Mouse (Mus musculus): ENCODE measurements around the gene Btbd35f28.
"Not testable (repeated sequence)": the region's sequence is repeated elsewhere in the genome, so short reads cannot be mapped to it uniquely, and the experiment has no call there.

The Btbd35f28 gene

DNA sequence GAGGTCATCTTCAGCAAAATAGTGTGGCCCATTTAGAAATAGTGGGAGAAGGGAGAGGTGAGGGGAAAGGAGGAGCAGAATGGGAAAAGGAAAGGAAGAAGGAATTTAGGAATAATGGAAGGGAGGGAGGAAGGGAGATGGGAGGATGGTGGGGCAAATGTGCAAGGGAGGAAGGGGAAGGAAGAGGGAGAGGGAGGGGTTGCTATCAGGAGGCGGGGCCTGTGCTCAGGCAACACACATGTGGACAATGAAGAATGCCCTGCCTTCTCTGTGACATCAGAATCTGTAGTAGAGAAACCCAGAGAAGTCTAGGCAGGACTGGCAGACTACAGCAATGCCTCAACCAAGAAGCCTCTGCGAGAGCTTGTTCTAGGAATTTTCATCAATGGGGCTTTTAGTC is at the start of gene Btbd35f28:
Gene Btbd35f28 (plus strand): TSS at position 301 of the 400 bp plus-strand sequence.
- not testable (repeated sequence) for DNase-seq (ENCODE audit: low read depth)
